Mouse (Mus musculus): Measurements from ENCODE around the gene Defb11. TPM values are rescaled to one million over a fixed set of nuclear protein-coding genes. Genes with fewer than 3 reads are reported as not detected.
"Not testable (repeated sequence)": the region's sequence is repeated elsewhere in the genome, so short reads cannot be mapped to it uniquely, and the experiment has no call there.

Defb11 gene
- polyA plus RNA-seq, 1 experiment from 2014 or later = not detected

DNA sequence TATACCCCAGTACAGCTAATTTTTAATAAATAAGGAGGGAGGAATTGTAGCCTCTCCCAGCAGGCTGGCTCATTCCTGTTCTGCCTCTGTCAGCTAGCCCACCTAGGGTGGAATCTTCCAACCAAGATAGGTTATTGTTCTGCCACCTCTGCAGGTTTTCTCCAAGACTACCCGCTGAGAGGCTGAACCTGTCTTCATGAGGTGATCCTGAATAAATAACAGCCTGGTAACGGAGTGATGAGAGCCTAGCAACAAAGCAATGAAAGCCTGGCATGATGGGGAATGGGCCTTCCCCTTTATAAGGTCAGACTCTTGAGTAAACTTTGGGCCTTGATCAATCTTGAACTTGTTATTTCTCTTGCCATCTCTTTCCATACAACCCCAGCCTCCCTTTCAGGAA lies 6.3 kb upstream of the Defb11 start:
- WGBS = 27% methylated on average over 2 of the region's 2 CpGs
- no peak overlapping the region for H3K4me2 ChIP-seq (ENCODE audit: low read depth, low read length)

GRCm38 (mm10) chr8:21911931-21912330 lies 5.7 kb upstream of the Defb11 start:
- H3K9ac ChIP-seq (replicated peaks; ENCODE audit: low read length) = no peak overlapping the region
- no peak overlapping the region for H3K4me3 ChIP-seq (ENCODE audit: low read depth, low read length)
- DNase-seq (ENCODE audit: low spot score) (no peak), ATAC-seq (replicated peaks; ENCODE audit: insufficient number of reproducible peaks, low FRiP score, low TSS enrichment, low read depth) (no peak)
- no peak overlapping the region for H3K4me2 ChIP-seq (ENCODE audit: low read depth, low read length)
- 11% methylated on average over 1 of the region's 1 CpGs for WGBS
- H3K4me1 ChIP-seq (ENCODE audit: control insufficient read depth, insufficient read depth, low read length) = no peaks in the 10 kb centered on the region
- H3K36me3 ChIP-seq (replicated peaks; ENCODE audit: control insufficient read depth, insufficient read depth, low read depth, low read length) = no peaks in the 10 kb centered on the region
- H3K27ac ChIP-seq (replicated peaks; ENCODE audit: low read depth, low read length) = no peak overlapping the region
- no peaks in the 10 kb centered on the region for H3K9me3 ChIP-seq (replicated peaks; ENCODE audit: control insufficient read depth, low read length)
- H3K27me3 ChIP-seq (ENCODE audit: control insufficient read depth, insufficient read depth, low read length) = no peaks in the 10 kb centered on the region

More for the DNA sequence above, 6.3 kb upstream of the Defb11 start:
- Histone ChIP-seq H3K9me3 (replicated peaks; ENCODE audit: control insufficient read depth, low read length) (no peaks in the 10 kb centered on the region), H3K27me3 (ENCODE audit: control insufficient read depth, insufficient read depth, low read length) (no peaks in the 10 kb centered on the region), H3K4me3 (ENCODE audit: low read depth, low read length) (no peak overlapping the region), H3K36me3 (replicated peaks; ENCODE audit: control insufficient read depth, insufficient read depth, low read depth, low read length) (no peaks in the 10 kb centered on the region), H3K4me1 (ENCODE audit: control insufficient read depth, insufficient read depth, low read length) (no peaks in the 10 kb centered on the region), H3K9ac (replicated peaks; ENCODE audit: low read length) (no peak overlapping the region), H3K27ac (replicated peaks; ENCODE audit: low read depth, low read length) (no peak overlapping the region)
- no peak for ATAC-seq (replicated peaks; ENCODE audit: insufficient number of reproducible peaks, low FRiP score, low TSS enrichment, low read depth)
- no peak for DNase-seq (ENCODE audit: low spot score)

DNA sequence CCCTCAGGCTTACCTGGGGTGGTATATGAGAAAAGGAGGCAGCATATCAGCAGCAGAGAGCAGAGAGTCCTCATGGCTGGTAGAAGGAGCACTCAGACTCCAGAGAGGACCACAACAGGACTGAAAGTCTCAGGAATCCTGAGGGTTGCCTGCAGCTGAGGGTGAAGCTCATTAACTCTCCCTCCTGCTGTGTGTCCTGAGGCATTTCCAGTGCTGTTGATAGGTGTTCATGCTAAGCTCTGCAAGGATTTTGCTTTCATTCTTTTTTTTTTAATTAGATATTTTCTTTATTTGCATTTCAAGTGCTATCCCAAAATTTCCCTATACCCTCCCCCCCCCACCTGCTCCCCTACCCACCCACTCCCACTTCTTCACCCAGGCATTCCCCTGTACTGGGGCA lies 20.9 kb downstream of the Defb11 start, which contains the start of gene Defb9:
TSS of gene Defb9 (minus strand) at position 101 of the 400 bp plus-strand sequence.
- H3K27ac ChIP-seq (replicated peaks; ENCODE audit: low read depth, low read length); H3K4me1 ChIP-seq (ENCODE audit: control insufficient read depth, insufficient read depth, low read length); H3K27me3 ChIP-seq (ENCODE audit: control insufficient read depth, insufficient read depth, low read length); H3K9ac ChIP-seq (replicated peaks; ENCODE audit: low read length); DNase-seq (ENCODE audit: low spot score); ATAC-seq (replicated peaks; ENCODE audit: insufficient number of reproducible peaks, low FRiP score, low TSS enrichment, low read depth); H3K36me3 ChIP-seq (replicated peaks; ENCODE audit: control insufficient read depth, insufficient read depth, low read depth, low read length); H3K9me3 ChIP-seq (replicated peaks; ENCODE audit: control insufficient read depth, low read length); H3K4me2 ChIP-seq (ENCODE audit: low read depth, low read length); H3K4me3 ChIP-seq (ENCODE audit: low read depth, low read length): not testable (repeated sequence)

DNA sequence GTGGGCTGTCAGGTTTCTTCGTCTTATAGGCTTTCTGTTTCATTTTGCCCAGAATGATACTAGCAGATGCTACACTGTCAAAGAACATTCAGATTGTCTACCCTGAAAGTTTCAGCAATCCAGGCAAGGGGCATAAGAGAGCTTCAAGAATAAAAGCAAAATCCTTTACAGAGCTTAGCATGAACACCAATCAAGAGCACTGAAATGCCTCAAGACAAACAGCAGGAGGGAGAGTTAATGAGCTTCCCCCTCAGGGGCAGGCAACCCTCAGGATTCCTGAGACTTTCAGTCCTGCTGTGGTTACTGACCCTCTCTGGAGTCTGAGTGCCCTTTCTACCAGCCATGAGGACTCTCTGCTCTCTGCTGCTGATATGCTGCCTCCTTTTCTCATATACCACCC lies 47.6 kb downstream of the Defb11 start, which contains the start of gene Defb10:
TSS of gene Defb10 (plus strand) at position 316 of the 400 bp plus-strand sequence.
- whole genome bisulfite sequencing = 46% methylated on average over 1 of the region's 1 CpGs
- DNase-seq (ENCODE audit: low spot score); ATAC-seq (replicated peaks; ENCODE audit: insufficient number of reproducible peaks, low FRiP score, low TSS enrichment, low read depth); H3K36me3 ChIP-seq (replicated peaks; ENCODE audit: control insufficient read depth, insufficient read depth, low read depth, low read length); H3K4me2 ChIP-seq (ENCODE audit: low read depth, low read length); H3K9ac ChIP-seq (replicated peaks; ENCODE audit: low read length); H3K4me1 ChIP-seq (ENCODE audit: control insufficient read depth, insufficient read depth, low read length); H3K27me3 ChIP-seq (ENCODE audit: control insufficient read depth, insufficient read depth, low read length); H3K27ac ChIP-seq (replicated peaks; ENCODE audit: low read depth, low read length); H3K4me3 ChIP-seq (ENCODE audit: low read depth, low read length); H3K9me3 ChIP-seq (replicated peaks; ENCODE audit: control insufficient read depth, low read length): not testable (repeated sequence)

Other genes starting within 250 kb of the Defb11 start
- not detected in 2 replicates for gene Defa34, start 240.6 kb downstream of the Defb11 start, polyA plus RNA-seq (2014; fragmentation: Nextera tagmentation; extraction: Ambion mirVana)
- not detected in 2 replicates for gene AY761184, start 202.8 kb downstream of the Defb11 start, polyA plus RNA-seq (2014; fragmentation: Nextera tagmentation; extraction: Ambion mirVana)
- not detected in 2 replicates for gene Defa24, start 171.9 kb downstream of the Defb11 start, polyA plus RNA-seq (2014; fragmentation: Nextera tagmentation; extraction: Ambion mirVana)
- not detected in 2 replicates for gene Defb50, start 82.9 kb downstream of the Defb11 start, polyA plus RNA-seq (2014; fragmentation: Nextera tagmentation; extraction: Ambion mirVana)
- not detected in 2 replicates for gene Defb2, start 66.5 kb downstream of the Defb11 start, polyA plus RNA-seq (2014; fragmentation: Nextera tagmentation; extraction: Ambion mirVana)
- gene Defb10, start 47.5 kb downstream of the Defb11 start, polyA plus RNA-seq (2014; fragmentation: Nextera tagmentation; extraction: Ambion mirVana) = not detected in 2 replicates
- not detected in 2 replicates for gene Defb9, start 21.0 kb downstream of the Defb11 start, polyA plus RNA-seq (2014; fragmentation: Nextera tagmentation; extraction: Ambion mirVana)
- not detected in 2 replicates for gene Defb15, start 26.3 kb upstream of the Defb11 start, polyA plus RNA-seq (2014; fragmentation: Nextera tagmentation; extraction: Ambion mirVana)
- gene Defb35, start 31.9 kb upstream of the Defb11 start, polyA plus RNA-seq (2014; fragmentation: Nextera tagmentation; extraction: Ambion mirVana) = not detected in 2 replicates
- gene Defb13, start 40.4 kb upstream of the Defb11 start, polyA plus RNA-seq (2014; fragmentation: Nextera tagmentation; extraction: Ambion mirVana) = not detected in 2 replicates
- gene Fam90a1a, start 52.3 kb upstream of the Defb11 start, polyA plus RNA-seq (2014; fragmentation: Nextera tagmentation; extraction: Ambion mirVana) = not detected in 2 replicates
- not detected in 2 replicates for gene Ccdc70, start 63.4 kb upstream of the Defb11 start, polyA plus RNA-seq (2014; fragmentation: Nextera tagmentation; extraction: Ambion mirVana)
- gene Atp7b, start 153.9 kb upstream of the Defb11 start, polyA plus RNA-seq (2014; fragmentation: Nextera tagmentation; extraction: Ambion mirVana) = 0.90 and 1.4 TPM in 2 replicates
- 35.4 and 36.6 TPM in 2 replicates for gene Alg11, start 154.3 kb upstream of the Defb11 start, polyA plus RNA-seq (2014; fragmentation: Nextera tagmentation; extraction: Ambion mirVana)
- 0.28 TPM in 1 of 2 replicates, not detected in the other for gene Nek5, start 218.6 kb upstream of the Defb11 start, polyA plus RNA-seq (2014; fragmentation: Nextera tagmentation; extraction: Ambion mirVana)